In the genomic region with DNA sequence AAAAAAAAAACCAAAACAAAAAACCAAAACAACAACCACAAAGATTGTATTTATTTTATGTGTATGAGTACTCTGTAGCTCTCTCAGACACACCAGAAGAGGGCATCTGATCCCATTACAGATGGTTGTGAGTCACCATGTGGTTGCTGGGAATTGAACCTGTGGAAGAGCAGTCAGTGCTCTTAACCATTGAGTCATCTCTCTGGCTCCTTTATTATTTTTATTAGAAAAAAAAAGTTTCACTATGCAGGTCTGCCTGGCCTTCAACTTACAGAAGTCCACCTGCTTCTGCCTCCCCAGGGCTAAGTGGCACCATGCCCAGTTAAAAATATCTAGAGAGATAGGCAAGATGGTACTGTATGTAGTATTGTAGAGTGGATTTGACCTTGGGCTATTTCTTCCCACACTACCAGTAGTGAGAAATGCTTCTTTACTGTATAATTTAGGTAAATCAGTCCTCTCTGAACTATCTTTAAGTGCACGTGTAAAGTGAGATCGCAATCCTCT, we compare ENCODE assay signal across 9 mouse cellular contexts. TPM values are rescaled to one million over a fixed set of nuclear protein-coding genes. Genes with fewer than 3 reads are reported as not detected.
DNase-seq lines count a peak whose midpoint lies in the region; ATAC-seq and TF ChIP-seq lines count a peak whose summit lies in the region.
"Had no signal": no experiment of that assay in that cellular context is flagged by ENCODE, and none has a peak within 500 bp of the region (broad histone marks: within the 10 kb centered on the region; RNA-seq: fewer than 3 reads in every experiment).

No protein-coding gene starts in this region.

- no peak for ATAC-seq in embryonic facial prominence, embryonic 12.5 days (ENCODE audit: insufficient number of reproducible peaks, insufficient read depth, low FRiP score, low TSS enrichment)
- no peak for ATAC-seq in intestine, postnatal 0 days
- ATAC-seq in neural tube, embryonic 14.5 days (ENCODE audit: low read depth) = no peak

- no peaks in the 10 kb centered on the region for H3K9me3 ChIP-seq in embryonic facial prominence, embryonic 12.5 days
- H3K9me3 ChIP-seq in intestine, postnatal 0 days (ENCODE audit: control insufficient read depth) = no peaks in the 10 kb centered on the region
- H3K9me3 ChIP-seq in neural tube, embryonic 14.5 days (ENCODE audit: control insufficient read depth, low read length) = no peaks in the 10 kb centered on the region

- peak overlapping the region; percentile 96 for H3K27ac ChIP-seq in layer of hippocampus, adult 2 months
- peak overlapping the region; percentile 94 for H3K27ac ChIP-seq in embryonic facial prominence, embryonic 12.5 days
- H3K27ac ChIP-seq in intestine, postnatal 0 days (ENCODE audit: low read depth, low read length) = peak overlapping the region; percentile 88
- peak overlapping the region; percentile 82 for H3K27ac ChIP-seq in neural tube, embryonic 14.5 days (ENCODE audit: low read depth, low read length)

- no peaks in the 10 kb centered on the region for H3K27me3 ChIP-seq in embryonic facial prominence, embryonic 12.5 days
- H3K27me3 ChIP-seq in intestine, postnatal 0 days (replicated peaks; ENCODE audit: control insufficient read depth, insufficient read depth, low read length) = no peaks in the 10 kb centered on the region
- no peaks in the 10 kb centered on the region for H3K27me3 ChIP-seq in neural tube, embryonic 14.5 days (ENCODE audit: control insufficient read depth, insufficient read depth, low read length)

- no peak for DNase-seq in layer of hippocampus, adult 2 months (ENCODE audit: low spot score in 2 of 2)
- no peak for DNase-seq in layer of hippocampus, postnatal 25 days (ENCODE audit: extremely low spot score in 1 of 2, low spot score in 1 of 2)
- DNase-seq in adrenal gland, adult (ENCODE audit: inconsistent age in 2 of 2, low spot score in 1 of 2) = no peak
- DNase-seq in frontal cortex, postnatal 36 days (ENCODE audit: low spot score in 2 of 2) = no peak
- no peak for DNase-seq in urinary bladder, adult 18-20 months (ENCODE audit: low spot score in 2 of 2)
- DNase-seq: adrenal gland, postnatal 14 days had no signal

- H3K4me1 ChIP-seq in embryonic facial prominence, embryonic 12.5 days = peaks cover 24% of the 10 kb centered on the region
- no peaks in the 10 kb centered on the region for H3K4me1 ChIP-seq in intestine, postnatal 0 days (replicated peaks; ENCODE audit: control insufficient read depth, insufficient read depth, low read length)
- peaks cover 24% of the 10 kb centered on the region for H3K4me1 ChIP-seq in neural tube, embryonic 14.5 days (ENCODE audit: control insufficient read depth, insufficient read depth, low read length)

- peak; percentile 27; the same call in 1 of the 2 replicates for TF ChIP-seq CTCF in layer of hippocampus, adult 2 months (conservative IDR thresholded peaks at IDR 0.05)
- TF ChIP-seq CTCF in intestine, postnatal 0 days (IDR thresholded peaks at IDR 0.05; ENCODE audit: low read depth) = no peak

- H3K9ac ChIP-seq in embryonic facial prominence, embryonic 12.5 days = peak overlapping the region; percentile 91
- H3K9ac ChIP-seq in intestine, postnatal 0 days (ENCODE audit: low read depth, low read length) = peak overlapping the region; percentile 84
- H3K9ac ChIP-seq in neural tube, embryonic 14.5 days (replicated peaks; ENCODE audit: low read depth, low read length) = peak overlapping the region; percentile 88; the same call in 1 of the 2 replicates

- 37% methylated on average over 2 of the region's 2 CpGs for WGBS in embryonic facial prominence, embryonic 12.5 days
- 30% methylated on average over 2 of the region's 2 CpGs for WGBS in intestine, postnatal 0 days
- 39% methylated on average over 2 of the region's 2 CpGs for WGBS in neural tube, embryonic 14.5 days

- H3K4me2 ChIP-seq in embryonic facial prominence, embryonic 12.5 days (replicated peaks) = peak overlapping the region; percentile 83
- peak overlapping the region; percentile 83 for H3K4me2 ChIP-seq in intestine, postnatal 0 days (replicated peaks; ENCODE audit: low read depth)
- H3K4me2 ChIP-seq in neural tube, embryonic 14.5 days (ENCODE audit: low read depth, low read length) = peak overlapping the region; percentile 76

- H3K4me3 ChIP-seq in layer of hippocampus, adult 2 months = peak overlapping the region; percentile 84
- peak overlapping the region; percentile 87 for H3K4me3 ChIP-seq in embryonic facial prominence, embryonic 12.5 days
- peak overlapping the region; percentile 72 for H3K4me3 ChIP-seq in intestine, postnatal 0 days (ENCODE audit: low read depth, low read length)
- H3K4me3 ChIP-seq in neural tube, embryonic 14.5 days (ENCODE audit: low read depth, low read length) = peak overlapping the region; percentile 90

- H3K36me3 ChIP-seq in embryonic facial prominence, embryonic 12.5 days = peaks cover 29% of the 10 kb centered on the region
- H3K36me3 ChIP-seq in intestine, postnatal 0 days (ENCODE audit: control insufficient read depth, insufficient read depth) = peaks cover 10% of the 10 kb centered on the region
- H3K36me3 ChIP-seq in neural tube, embryonic 14.5 days (ENCODE audit: control insufficient read depth, insufficient read depth, low read length) = 0 out of 2 replicates have a peak, but pooled peaks cover 4% of the 10 kb centered on the region

RNA-seq across cellular contexts. Expression of gene Zfp771, which starts 0.7 kb away (rescaled TPM):
- total RNA-seq in layer of hippocampus, adult 2 months (2021) = 10 to 100 TPM; 68.3 to 69.2 TPM
- total RNA-seq in layer of hippocampus, postnatal 25 days (2021) = 10 to 100 TPM; 67.4 to 73.4 TPM
- 82.9 and 89.3 TPM in 2 replicates for polyA plus RNA-seq in embryonic facial prominence, embryonic 12.5 days (2016; fragmentation: Nextera tagmentation; extraction: Ambion mirVana)
- polyA plus RNA-seq in intestine, postnatal 0 days (2015; fragmentation: Nextera tagmentation; extraction: Ambion mirVana) = 17.6 and 19.8 TPM in 2 replicates
- 68.1 and 68.8 TPM in 2 replicates for polyA plus RNA-seq in neural tube, embryonic 14.5 days (2014; fragmentation: Nextera tagmentation; extraction: Ambion mirVana)

RNA-seq across cellular contexts. Expression of gene Sept1, which starts 10.5 kb away (rescaled TPM):
- 1 to 10 TPM; 5.0 to 6.3 TPM for total RNA-seq in layer of hippocampus, adult 2 months (2021)
- total RNA-seq in layer of hippocampus, postnatal 25 days (2021) = 1 to 10 TPM; 4.0 to 4.2 TPM
- polyA plus RNA-seq in embryonic facial prominence, embryonic 12.5 days (2016; fragmentation: Nextera tagmentation; extraction: Ambion mirVana) = 34.0 and 39.7 TPM in 2 replicates
- 6.3 and 6.6 TPM in 2 replicates for polyA plus RNA-seq in intestine, postnatal 0 days (2015; fragmentation: Nextera tagmentation; extraction: Ambion mirVana)
- polyA plus RNA-seq in neural tube, embryonic 14.5 days (2014; fragmentation: Nextera tagmentation; extraction: Ambion mirVana) = 7.2 and 9.1 TPM in 2 replicates

RNA-seq across cellular contexts. Expression of gene Zfp553, which starts 10.6 kb away (rescaled TPM):
- 10 to 100 TPM; 18.6 to 21.7 TPM for total RNA-seq in layer of hippocampus, adult 2 months (2021)
- 10 to 100 TPM; 18.0 to 20.6 TPM for total RNA-seq in layer of hippocampus, postnatal 25 days (2021)
- 63.2 and 63.3 TPM in 2 replicates for polyA plus RNA-seq in embryonic facial prominence, embryonic 12.5 days (2016; fragmentation: Nextera tagmentation; extraction: Ambion mirVana)
- polyA plus RNA-seq in intestine, postnatal 0 days (2015; fragmentation: Nextera tagmentation; extraction: Ambion mirVana) = 7.4 and 7.6 TPM in 2 replicates
- 21.5 and 24.0 TPM in 2 replicates for polyA plus RNA-seq in neural tube, embryonic 14.5 days (2014; fragmentation: Nextera tagmentation; extraction: Ambion mirVana)

RNA-seq across cellular contexts. Expression of gene Dctpp1, which starts 17.1 kb away (rescaled TPM):
- 10 to 100 TPM; 18.3 to 23.8 TPM for total RNA-seq in layer of hippocampus, adult 2 months (2021)
- total RNA-seq in layer of hippocampus, postnatal 25 days (2021) = 10 to 100 TPM; 21.7 to 27.7 TPM
- polyA plus RNA-seq in embryonic facial prominence, embryonic 12.5 days (2016; fragmentation: Nextera tagmentation; extraction: Ambion mirVana) = 196 and 203 TPM in 2 replicates
- polyA plus RNA-seq in intestine, postnatal 0 days (2015; fragmentation: Nextera tagmentation; extraction: Ambion mirVana) = 75.2 and 80.9 TPM in 2 replicates
- 109 and 138 TPM in 2 replicates for polyA plus RNA-seq in neural tube, embryonic 14.5 days (2014; fragmentation: Nextera tagmentation; extraction: Ambion mirVana)

RNA-seq across cellular contexts. Expression of gene Sephs2, which starts 30.4 kb away (rescaled TPM):
- total RNA-seq in layer of hippocampus, adult 2 months (2021) = 10 to 100 TPM; 40.0 to 46.7 TPM
- total RNA-seq in layer of hippocampus, postnatal 25 days (2021) = 10 to 100 TPM; 43.0 to 43.8 TPM
- polyA plus RNA-seq in embryonic facial prominence, embryonic 12.5 days (2016; fragmentation: Nextera tagmentation; extraction: Ambion mirVana) = 80.1 and 80.4 TPM in 2 replicates
- polyA plus RNA-seq in intestine, postnatal 0 days (2015; fragmentation: Nextera tagmentation; extraction: Ambion mirVana) = 335 and 364 TPM in 2 replicates
- 77.7 and 78.9 TPM in 2 replicates for polyA plus RNA-seq in neural tube, embryonic 14.5 days (2014; fragmentation: Nextera tagmentation; extraction: Ambion mirVana)
